Mouse (Mus musculus) gastrocnemius, postnatal 25 days (tissue): ENCODE results near the gene Wdfy3. TPM values are rescaled to one million over a fixed set of nuclear protein-coding genes. Genes with fewer than 3 reads are reported as not detected.
"Not testable (repeated sequence)": the region's sequence is repeated elsewhere in the genome, so short reads cannot be mapped to it uniquely, and the experiment has no call there.

ENCODE experiments used
- DNase-seq: peaks from one replicate; pipeline ENCODE4 v3.0.0; 2022
- total RNA-seq, 2 experiments: library from RNA; stranded (reverse); gene quantifications; 1 replicate in 1 of 2; 2 replicates in 1 of 2; pipeline ENCODE4 v1.2.3; 2021

The Wdfy3 gene
- total RNA-seq, 2 experiments from 2014 or later: 19.3 to 20.2 TPM

- peak; percentile 31 for DNase-seq
Measured at GRCm38 (mm10) chr5:101945731-101946130, 124.0 kb downstream of the Wdfy3 start.

DNA sequence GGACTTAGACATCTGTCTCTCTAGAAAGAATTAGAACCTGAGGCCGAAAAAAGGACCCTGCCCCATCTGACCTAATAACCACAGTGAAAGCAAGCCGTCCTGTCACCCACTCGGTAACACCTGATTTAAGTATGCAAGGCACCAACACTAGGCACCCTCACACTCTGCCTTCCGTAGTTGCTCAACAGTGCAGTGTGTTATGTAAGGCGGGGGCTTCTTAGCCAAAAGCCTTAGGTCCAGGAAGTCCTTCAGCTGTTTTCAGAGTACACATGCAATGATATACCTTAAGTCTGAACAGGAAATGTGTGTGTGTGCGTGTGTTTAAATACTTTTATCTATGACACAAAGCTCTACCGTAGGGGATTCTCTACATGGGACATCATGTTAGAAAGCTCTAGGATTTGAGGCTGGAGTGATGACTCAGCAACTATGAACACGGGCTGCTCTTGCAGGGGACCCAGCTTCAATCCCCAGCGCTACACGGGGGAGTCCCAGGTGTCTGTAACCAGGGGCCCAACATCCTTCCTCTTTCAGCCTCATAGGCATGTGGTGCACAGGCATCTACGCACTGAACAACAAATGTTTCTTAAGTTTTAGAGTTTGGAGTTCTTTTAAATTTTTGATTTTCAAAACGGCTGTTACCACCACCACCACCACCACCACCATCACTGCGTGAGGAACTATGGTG lies 131.7 kb downstream of the Wdfy3 start:
- DNase-seq: no peak

DNA sequence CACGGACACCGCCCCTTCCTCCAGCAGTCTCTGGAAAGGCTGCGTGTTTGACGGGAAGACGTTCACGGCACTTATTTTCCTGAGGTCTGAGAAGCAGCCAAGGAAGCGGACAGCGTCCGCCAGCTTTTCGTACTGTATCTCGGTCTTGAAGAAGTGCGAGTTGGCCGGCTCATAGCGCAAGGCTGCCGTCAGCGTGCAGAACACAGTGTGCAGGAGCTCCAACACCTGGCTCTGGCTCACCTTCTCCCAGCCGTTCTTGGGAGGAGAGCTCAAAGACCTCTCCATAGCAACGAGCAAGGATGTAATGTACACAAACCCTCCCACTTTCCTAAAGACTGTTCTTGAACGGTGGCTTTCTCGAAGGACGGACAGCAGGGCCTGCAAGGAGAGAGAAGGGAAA lies 132.4 kb downstream of the Wdfy3 start:
- no peak for DNase-seq

DNA sequence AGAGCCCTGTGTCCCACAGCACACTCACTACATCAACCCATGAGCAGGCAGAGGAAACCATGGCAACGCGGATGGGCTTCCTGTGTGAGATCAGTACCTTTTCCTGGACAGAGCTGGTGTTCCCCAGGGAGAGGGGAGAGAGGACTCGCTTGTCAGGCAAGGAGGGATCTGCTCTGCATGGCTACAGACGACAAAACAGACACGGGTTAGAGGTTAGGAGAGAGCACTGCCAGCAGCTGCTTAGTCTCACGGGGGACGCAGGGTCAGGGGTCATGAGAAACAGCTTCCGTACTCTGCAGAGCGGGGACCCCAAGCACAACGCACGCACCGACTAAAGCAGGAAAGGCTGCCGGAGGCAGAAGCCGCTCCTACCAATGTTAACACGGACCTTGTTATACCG lies 133.8 kb downstream of the Wdfy3 start:
- peak; percentile 48 for DNase-seq

DNA sequence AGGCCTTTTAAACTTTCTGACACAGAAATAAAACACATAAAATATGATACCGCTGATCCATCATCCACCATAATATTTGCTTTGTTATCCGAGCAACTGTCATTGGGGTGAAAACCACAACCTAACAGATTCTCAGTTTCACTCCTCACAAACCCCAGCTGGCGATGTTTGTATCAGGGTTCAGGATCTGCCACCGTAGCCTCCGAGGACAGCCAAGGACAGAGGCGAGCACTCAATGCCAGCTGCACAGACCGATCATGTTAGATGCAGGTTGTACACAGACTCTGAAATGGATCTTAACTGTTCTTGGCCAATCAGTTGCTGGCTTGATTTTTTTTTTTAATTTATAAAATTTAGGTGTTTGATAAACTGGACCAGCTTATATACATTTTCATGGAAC lies 135.1 kb downstream of the Wdfy3 start:
- no peak for DNase-seq

DNA sequence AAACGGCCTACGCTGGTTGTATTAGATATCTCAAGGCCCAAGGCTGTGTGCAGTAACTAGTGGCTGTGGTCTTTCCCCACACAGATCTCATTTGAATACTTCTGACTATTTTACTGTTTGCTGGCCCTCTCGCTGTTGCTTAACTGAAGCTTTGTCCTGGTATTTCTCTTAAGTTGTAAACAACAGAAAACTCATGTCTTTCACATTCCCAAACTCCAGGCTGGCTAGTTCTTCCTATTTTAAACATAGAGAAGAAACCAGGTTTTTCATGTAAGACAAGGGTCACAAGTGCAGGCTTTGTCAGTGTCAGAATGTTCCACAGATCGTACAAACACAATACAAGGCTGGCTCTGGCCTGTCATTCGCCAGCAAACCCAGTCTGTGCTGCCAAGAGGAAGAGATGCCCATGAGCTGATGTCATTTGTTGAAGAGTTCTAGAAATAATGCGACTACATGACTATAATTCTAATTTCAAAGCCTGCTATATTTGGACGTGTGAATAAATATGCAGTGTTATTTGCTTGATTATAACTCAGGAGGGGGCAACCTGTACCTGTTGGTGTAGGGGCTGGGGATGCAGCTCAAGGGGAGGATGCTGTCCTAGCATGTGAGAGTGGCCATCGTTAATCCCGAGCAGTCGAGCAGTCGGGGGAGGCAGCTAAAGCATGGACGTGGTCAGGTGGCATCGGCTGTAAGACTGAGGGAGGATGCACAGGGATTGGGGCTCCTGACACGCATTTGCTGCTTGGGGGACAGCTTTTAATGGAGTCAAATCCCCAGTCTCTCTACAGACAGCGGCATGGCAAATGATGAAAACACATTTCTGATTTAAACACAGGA lies 136.5 kb downstream of the Wdfy3 start:
- DNase-seq: no peak

GRCm38 (mm10) chr5:101931997-101932396 lies 137.7 kb downstream of the Wdfy3 start:
- DNase-seq: no peak

DNA sequence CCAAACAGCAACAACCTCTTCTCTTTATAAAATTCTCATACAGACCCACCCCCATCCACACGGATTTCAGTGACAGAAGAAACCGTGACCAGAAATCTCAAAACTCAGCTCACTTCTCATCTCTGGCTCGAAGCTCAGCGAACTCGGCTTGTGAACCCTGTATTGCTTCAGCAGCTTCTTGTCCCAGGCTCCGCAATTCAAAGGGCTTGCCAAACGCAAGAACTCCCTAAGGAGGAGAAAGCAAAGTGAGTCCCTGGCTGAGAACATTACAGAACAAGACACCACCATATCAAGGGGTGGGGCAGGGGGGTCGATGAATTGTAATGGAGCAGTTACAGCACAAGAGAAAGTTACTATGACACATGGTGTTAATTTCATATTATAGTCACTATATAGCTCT lies 143.4 kb downstream of the Wdfy3 start:
- no peak for DNase-seq

GRCm38 (mm10) chr5:101923710-101924109 lies 146.0 kb downstream of the Wdfy3 start:
- no peak for DNase-seq

DNA sequence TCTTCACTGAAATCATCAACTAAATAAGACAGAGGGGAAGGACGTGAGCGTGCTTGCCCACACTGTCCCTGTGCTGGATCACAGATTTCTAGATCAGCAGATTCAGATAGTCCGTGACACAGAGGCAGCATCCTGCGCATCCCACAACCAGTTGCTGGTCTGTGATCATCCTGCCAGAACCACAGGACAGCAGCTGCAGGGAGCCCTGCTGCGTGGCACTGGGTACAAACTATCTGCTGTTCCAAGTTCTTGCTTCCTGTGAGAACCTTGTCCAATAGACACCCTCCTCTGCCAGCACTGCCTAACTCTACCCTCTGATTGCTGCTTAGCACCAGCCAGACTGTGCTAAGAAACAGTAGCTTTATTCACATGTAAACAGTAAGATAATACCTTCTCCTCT lies 150.2 kb downstream of the Wdfy3 start:
- no peak for DNase-seq

DNA sequence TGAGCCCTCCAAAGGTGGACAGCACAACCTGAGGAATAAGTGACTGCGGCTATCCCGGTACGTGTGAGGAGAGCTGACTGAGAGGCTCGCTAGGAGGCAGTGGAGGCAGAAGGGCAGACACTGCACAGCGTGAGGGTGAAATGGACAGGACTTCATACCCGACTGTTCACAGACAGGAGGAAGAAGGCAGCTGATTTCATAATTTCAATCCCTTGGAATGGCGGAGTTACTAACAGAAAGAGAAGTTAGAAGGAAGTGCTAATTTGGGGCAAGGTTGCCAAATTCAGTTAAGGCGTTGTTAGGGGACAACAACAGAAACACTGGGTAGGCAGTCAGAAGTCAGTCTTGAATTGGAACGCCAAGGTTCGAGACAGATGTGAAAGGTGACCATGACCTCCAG lies 160.3 kb downstream of the Wdfy3 start:
- no peak for DNase-seq

DNA sequence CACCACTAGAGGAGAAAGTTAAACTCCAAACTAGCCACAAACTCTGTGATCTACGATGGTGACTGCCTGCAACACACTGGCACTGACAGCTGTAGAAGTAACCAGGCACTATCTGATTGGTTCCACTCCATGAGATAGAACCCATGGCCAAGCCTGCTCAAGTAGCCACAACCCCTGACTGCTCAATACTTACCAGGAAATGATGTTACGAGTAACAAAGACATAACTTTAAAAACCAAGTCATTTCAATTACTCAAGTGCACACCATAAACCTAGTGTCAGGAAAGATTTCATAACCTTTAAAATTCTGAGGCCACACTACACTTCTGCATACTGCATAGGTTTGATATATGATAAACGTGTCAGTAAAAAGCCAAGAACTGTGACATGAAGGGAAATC lies 164.1 kb downstream of the Wdfy3 start:
- DNase-seq: no peak

GRCm38 (mm10) chr5:101904841-101905240 lies 164.9 kb downstream of the Wdfy3 start:
- DNase-seq: not testable (repeated sequence)

DNA sequence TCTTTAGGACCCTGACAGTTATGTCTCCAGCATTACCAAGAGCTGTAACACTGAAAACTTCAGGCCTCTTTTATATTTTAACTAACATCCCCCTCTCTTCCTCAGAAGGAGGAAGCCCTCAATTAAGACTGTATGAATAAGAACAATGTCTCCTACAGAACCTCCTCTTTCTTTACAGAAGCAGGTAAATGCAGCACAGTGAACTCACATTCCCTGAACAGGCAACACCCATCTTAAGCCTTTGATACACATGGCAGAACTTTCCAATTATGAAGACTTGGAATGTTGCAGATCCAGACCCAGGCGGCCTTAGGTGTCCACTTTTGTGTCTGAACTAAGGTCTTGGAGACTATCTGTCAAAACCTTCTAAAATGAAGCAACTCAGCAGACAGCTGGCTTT lies 167.0 kb downstream of the Wdfy3 start:
- DNase-seq: no peak

GRCm38 (mm10) chr5:101899981-101900380 lies 169.7 kb downstream of the Wdfy3 start:
- DNase-seq: no peak

DNA sequence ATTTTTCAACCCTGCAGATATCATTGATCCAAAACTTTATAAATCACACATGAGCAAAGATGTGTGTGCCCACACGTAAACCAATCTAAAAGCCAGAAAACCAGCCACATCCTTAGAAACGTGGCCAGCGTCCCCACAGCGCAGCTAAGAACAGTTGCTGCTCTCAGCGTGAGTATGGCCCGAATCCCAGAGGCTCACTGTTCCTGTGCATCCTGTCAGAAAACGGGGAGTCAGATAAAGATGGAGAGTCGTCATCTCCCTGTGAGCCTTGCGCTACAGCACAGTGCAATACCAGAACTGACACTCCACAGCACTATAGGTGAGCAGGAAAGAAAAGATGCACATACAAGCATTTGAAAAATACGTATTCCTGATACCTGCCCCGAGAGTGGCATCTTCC lies 172.9 kb downstream of the Wdfy3 start:
- no peak for DNase-seq

- DNase-seq: no peak
Measured at GRCm38 (mm10) chr5:101895717-101896645, 173.7 kb downstream of the Wdfy3 start.

DNA sequence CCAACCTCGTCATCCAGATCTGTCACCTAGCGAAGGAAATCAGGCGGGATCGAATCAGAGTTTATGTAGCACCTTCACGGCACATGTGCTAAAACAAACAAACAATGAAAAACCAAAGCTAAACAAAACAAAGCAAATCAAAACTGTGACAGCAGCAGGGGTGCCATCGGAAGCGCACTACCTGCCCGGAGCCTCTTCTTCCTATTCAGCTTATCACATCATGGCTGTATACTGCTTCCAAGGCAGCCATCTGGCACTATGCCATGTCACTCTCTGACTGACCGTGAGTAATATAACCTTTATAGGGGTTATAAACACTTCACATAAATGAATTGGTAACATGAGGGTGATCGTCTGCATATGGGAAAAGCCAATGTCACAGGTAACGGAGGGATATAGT lies 174.6 kb downstream of the Wdfy3 start:
- DNase-seq: no peak

- no peak for DNase-seq
Measured at GRCm38 (mm10) chr5:101893820-101894515, 175.8 kb downstream of the Wdfy3 start.

GRCm38 (mm10) chr5:101891694-101892416 lies 177.9 kb downstream of the Wdfy3 start:
- DNase-seq: no peak

DNA sequence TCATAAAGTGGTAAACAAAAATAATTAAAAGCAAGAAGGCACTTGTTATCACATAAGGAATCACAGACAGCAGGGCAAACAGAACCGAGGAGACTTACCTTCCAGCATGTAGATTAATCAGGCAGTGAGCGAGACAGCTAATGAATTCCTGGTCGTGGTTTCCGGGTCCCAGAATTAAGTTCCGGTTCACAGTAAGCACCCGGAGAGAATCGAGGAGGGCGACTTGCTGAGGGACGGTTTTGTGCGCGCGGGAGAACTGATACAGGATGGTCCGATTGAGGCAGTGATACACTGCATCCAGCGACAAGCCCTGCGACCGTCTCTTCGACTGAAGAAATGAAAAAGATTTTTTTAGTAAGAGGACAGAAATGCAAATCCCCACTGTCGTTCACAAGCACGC lies 181.7 kb downstream of the Wdfy3 start:
- DNase-seq: no peak
